Mouse (Mus musculus) stomach, postnatal 0 days (tissue): Measurements from ENCODE around the gene Smg9. TPM values are rescaled to one million over a fixed set of nuclear protein-coding genes. Genes with fewer than 3 reads are reported as not detected.
A peak's percentile ranks its signal among the peaks of the same experiment; 100 is the strongest.

Source experiments
- ATAC-seq: fragments of 200-750 bp; cut with Nextera tagmentation; 2 replicates; pipeline ENCODE4 v1.8.0; 2017; ENCODE audit not compliant: low FRiP score, low TSS enrichment
- DNase-seq: peaks from one replicate; pipeline ENCODE4 v3.0.0-alpha.2; 2016; ENCODE audit warnings: low spot score
- H3K27ac ChIP-seq: fragments of 300-500 bp; sonication (generic); replicated peaks from 2 replicates; pipeline ENCODE4 v1.5.1; 2014; ENCODE audit warnings: mild to moderate bottlenecking, control low read depth
- H3K27me3 ChIP-seq: fragments of 300-500 bp; sonication (generic); 2 replicates; pipeline ENCODE4 v1.6.1; 2014; ENCODE audit warnings: low read length; ENCODE audit not compliant: control insufficient read depth, insufficient read depth
- H3K36me3 ChIP-seq: fragments of 300-500 bp; sonication (generic); 2 replicates; pipeline ENCODE4 v1.6.1; 2014; ENCODE audit warnings: low read length, mixed read lengths; ENCODE audit not compliant: control insufficient read depth, insufficient read depth
- H3K4me1 ChIP-seq: fragments of 300-500 bp; sonication (generic); replicated peaks from 2 replicates; pipeline ENCODE4 v1.6.1; 2014; ENCODE audit warnings: antibody characterized with exemption; ENCODE audit not compliant: control insufficient read depth, insufficient read depth
- H3K4me2 ChIP-seq: fragments of 300-500 bp; sonication (generic); replicated peaks from 2 replicates; pipeline ENCODE4 v1.6.1; 2014; ENCODE audit warnings: low read depth, mild to moderate bottlenecking, control low read depth, moderate library complexity
- H3K4me3 ChIP-seq: fragments of 300-500 bp; sonication (generic); 2 replicates; pipeline ENCODE4 v1.5.1; 2014; ENCODE audit warnings: low read depth, low read length, control low read depth
- H3K9ac ChIP-seq: fragments of 300-500 bp; sonication (generic); 2 replicates; pipeline ENCODE4 v1.6.1; 2014; ENCODE audit warnings: mild to moderate bottlenecking, low read length, control low read depth, mixed read lengths
- H3K9me3 ChIP-seq: fragments of 300-500 bp; sonication (generic); 2 replicates; pipeline ENCODE4 v1.6.1; 2016; ENCODE audit warnings: low read length; ENCODE audit not compliant: control insufficient read depth
- CTCF ChIP-seq: IDR thresholded peaks from 2 replicates; pipeline ENCODE4 v1.5.1; 2016; ENCODE audit warnings: antibody characterized with exemption, low read depth, mild to moderate bottlenecking, moderate library complexity
- EP300 ChIP-seq: optimal IDR thresholded peaks from 2 replicates; pipeline ENCODE3; 2016; ENCODE audit warnings: antibody characterized with exemption
- WGBS: fragments of 180-500 bp; shearing (Covaris S2); extraction: QIAGEN DNeasy Blood & Tissue Kit; methylation state at CpG from one replicate; pipeline ENCODE4 v1.1.7; 2014; 5-methylcytosine and 5-hydroxymethylcytosine counted together
- polyA plus RNA-seq: library from polyadenylated mRNA; unstranded; fragments of >200 nt; fragmentation: Nextera tagmentation; extraction: Ambion mirVana; gene quantifications from 2 replicates; pipeline ENCODE4 v1.2.1, GENCODE M21; 2015

The Smg9 gene
- polyA plus RNA-seq, 1 experiment from 2014 or later = 14.1 TPM

DNA sequence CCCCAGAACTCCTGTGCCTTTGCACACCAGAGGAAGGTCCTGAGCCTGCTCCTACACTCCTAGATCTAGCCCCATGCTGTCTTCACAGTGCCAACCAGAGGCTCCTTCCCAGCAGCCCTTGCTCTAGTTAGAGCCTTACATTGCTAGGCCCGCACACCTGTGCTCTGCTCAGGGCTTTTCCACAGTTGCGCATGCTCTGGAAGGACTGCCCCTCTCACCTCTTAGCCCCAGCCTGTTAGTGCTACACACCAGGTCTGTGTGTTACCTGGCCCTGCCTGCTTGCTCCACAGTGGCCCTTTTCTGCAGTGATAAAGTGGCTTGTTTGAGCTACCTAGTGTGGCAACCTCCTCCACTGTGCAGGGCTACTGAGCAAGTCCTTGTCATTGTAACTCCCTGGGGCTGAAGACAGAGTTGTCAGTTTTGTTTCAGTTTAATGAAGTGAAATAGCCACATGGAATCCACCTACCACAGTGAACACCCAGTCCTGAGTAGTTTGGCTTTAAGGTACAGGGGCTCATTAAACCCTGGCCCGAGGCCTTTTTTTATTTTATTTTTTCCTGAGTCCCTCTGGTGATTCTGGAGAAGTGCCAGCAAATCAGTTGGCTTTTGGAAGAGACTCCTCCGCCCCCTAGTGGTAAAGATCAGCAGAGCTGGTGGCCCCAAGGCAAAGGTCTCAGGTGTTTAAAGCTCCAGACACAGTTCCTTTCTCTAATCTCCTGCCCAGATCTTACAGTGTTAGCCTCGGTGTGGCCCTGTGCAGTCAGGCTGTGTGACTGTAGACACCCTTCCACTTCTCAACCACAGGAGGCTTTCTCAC lies 7.3 kb downstream of the Smg9 start:
- H3K27ac ChIP-seq = no peak overlapping the region
- H3K9me3 ChIP-seq = no peaks in the 10 kb centered on the region
- no peak for TF ChIP-seq EP300
- peak; percentile 84 for TF ChIP-seq CTCF
- no peaks in the 10 kb centered on the region for H3K27me3 ChIP-seq
- H3K36me3 ChIP-seq = peaks cover 8% of the 10 kb centered on the region; the same call in 1 of the 2 replicates
- DNase-seq (peak; percentile 79), ATAC-seq (peak; percentile 68)
- H3K9ac ChIP-seq = no peak overlapping the region
- H3K4me3 ChIP-seq = no peak overlapping the region
- no peak overlapping the region for H3K4me2 ChIP-seq
- no peaks in the 10 kb centered on the region for H3K4me1 ChIP-seq
- WGBS = 42% methylated on average over 5 of the region's 5 CpGs

- no peaks in the 10 kb centered on the region for H3K9me3 ChIP-seq
- WGBS = 80% methylated on average over 9 of the region's 9 CpGs
- no peak for ATAC-seq
Observed at GRCm38 (mm10) chr7:24408186-24408585, 8.8 kb downstream of the Smg9 start.

DNA sequence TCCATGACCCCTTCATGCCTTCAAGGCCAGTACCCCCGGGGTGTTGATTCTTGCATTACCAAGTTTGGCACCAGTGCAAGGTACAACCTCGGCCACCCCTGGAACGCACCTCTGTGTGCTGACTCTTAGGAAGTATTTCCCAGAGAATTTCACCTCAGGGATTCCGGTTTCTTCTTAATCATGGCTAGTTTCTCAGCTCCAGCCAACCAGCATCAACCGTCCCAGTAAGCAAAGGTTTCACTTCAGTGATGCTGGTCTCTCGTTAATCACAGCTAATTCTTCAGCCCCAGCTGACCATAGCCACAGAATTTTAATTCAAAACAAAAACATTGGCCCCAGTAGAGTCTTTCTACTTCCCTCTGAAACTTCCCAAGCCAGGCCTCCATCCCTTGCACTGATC lies 10.7 kb downstream of the Smg9 start:
- Histone ChIP-seq H3K9me3 (no peaks in the 10 kb centered on the region), H3K27ac (no peak overlapping the region), H3K36me3 (peaks cover 8% of the 10 kb centered on the region; the same call in 1 of the 2 replicates), H3K4me1 (no peaks in the 10 kb centered on the region), H3K4me3 (no peak overlapping the region), H3K4me2 (no peak overlapping the region), H3K27me3 (no peaks in the 10 kb centered on the region), H3K9ac (no peak overlapping the region)
- no peak for DNase-seq
- TF ChIP-seq EP300 = no peak
- no peak for TF ChIP-seq CTCF
- no peak for ATAC-seq
- whole genome bisulfite sequencing = 84% methylated on average over 6 of the region's 6 CpGs

More at GRCm38 (mm10) chr7:24408186-24408585, 8.8 kb downstream of the Smg9 start:
- Histone ChIP-seq H3K4me2 (no peak overlapping the region), H3K36me3 (peaks cover 8% of the 10 kb centered on the region; the same call in 1 of the 2 replicates), H3K4me3 (no peak overlapping the region), H3K4me1 (no peaks in the 10 kb centered on the region), H3K27me3 (no peaks in the 10 kb centered on the region), H3K9ac (no peak overlapping the region), H3K27ac (no peak overlapping the region)
- no peak for DNase-seq
- TF ChIP-seq EP300 = no peak
- TF ChIP-seq CTCF = no peak

GRCm38 (mm10) chr7:24410831-24411230 lies 11.4 kb downstream of the Smg9 start:
- no peak for DNase-seq
- ATAC-seq = no peak
- peaks cover 8% of the 10 kb centered on the region; the same call in 1 of the 2 replicates for H3K36me3 ChIP-seq
- no peak overlapping the region for H3K4me2 ChIP-seq
- no peak overlapping the region for H3K4me3 ChIP-seq
- no peaks in the 10 kb centered on the region for H3K27me3 ChIP-seq
- H3K9ac ChIP-seq = no peak overlapping the region
- no peak overlapping the region for H3K27ac ChIP-seq
- no peaks in the 10 kb centered on the region for H3K9me3 ChIP-seq
- WGBS = 65% methylated on average over 3 of the region's 3 CpGs
- no peak for TF ChIP-seq EP300
- TF ChIP-seq CTCF = no peak
- H3K4me1 ChIP-seq = no peaks in the 10 kb centered on the region

DNA sequence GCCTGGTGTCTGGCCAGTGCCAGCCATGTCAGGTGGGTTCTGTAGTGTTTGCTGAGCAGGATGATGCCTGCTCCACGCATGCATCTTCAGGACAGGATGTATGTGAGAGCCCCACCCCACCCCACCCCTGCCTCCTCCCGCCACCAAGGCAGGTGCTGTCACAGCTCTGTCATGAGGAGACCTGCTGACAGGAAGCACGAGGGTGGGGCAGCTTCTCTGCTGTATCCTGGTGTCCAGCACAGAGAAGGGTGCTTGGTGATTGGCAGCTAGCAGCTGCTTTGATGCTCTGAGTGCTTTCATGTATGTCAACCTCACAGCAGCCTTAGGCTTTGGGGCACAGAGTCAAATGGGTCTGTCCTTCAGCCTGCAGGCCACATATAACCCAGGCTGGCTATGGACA lies 14.2 kb downstream of the Smg9 start:
- no peak for DNase-seq
- H3K9ac ChIP-seq = no peak overlapping the region
- H3K27ac ChIP-seq = no peak overlapping the region
- no peaks in the 10 kb centered on the region for H3K9me3 ChIP-seq
- 71% methylated on average over 3 of the region's 3 CpGs for WGBS
- no peak for ATAC-seq
- H3K27me3 ChIP-seq = no peaks in the 10 kb centered on the region
- H3K4me2 ChIP-seq = no peak overlapping the region
- H3K4me3 ChIP-seq = no peak overlapping the region
- no peak for TF ChIP-seq EP300
- no peak for TF ChIP-seq CTCF
- peaks cover 2% of the 10 kb centered on the region; the same call in 1 of the 2 replicates for H3K36me3 ChIP-seq
- no peaks in the 10 kb centered on the region for H3K4me1 ChIP-seq

GRCm38 (mm10) chr7:24415261-24415660 lies 15.8 kb downstream of the Smg9 start:
- Histone ChIP-seq H3K9ac (no peak overlapping the region), H3K27ac (no peak overlapping the region), H3K4me2 (no peak overlapping the region), H3K9me3 (no peaks in the 10 kb centered on the region), H3K27me3 (no peaks in the 10 kb centered on the region), H3K4me3 (no peak overlapping the region), H3K4me1 (no peaks in the 10 kb centered on the region), H3K36me3 (peaks cover 2% of the 10 kb centered on the region; the same call in 1 of the 2 replicates)
- TF ChIP-seq CTCF = no peak
- TF ChIP-seq EP300 = no peak
- 68% methylated on average over 7 of the region's 7 CpGs for WGBS
- ATAC-seq = no peak
- DNase-seq = no peak
